In the genomic region with DNA sequence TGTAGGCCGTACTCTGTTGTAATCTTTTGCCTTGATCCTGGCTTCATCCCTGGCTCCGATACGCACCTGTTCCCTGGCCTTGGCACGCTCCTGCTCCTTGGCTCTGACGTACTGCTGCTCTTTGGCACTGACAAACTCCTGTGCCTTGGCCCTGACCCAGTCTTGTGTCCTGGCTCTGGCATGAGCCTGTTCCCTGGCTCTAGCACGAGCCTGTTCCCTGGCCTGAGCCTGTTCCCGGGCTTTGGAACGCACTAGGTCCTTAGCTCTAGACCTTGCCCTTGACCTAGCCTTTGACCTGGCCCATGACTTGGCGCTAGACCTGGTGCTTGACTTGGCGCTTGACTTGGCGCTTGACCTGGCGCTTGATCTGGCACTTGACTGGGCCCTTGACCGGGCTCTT, we compare ENCODE assay signal across 13 mouse cellular contexts. TPM values are rescaled to one million over a fixed set of nuclear protein-coding genes. Genes with fewer than 3 reads are reported as not detected.
DNase-seq lines count a peak whose midpoint lies in the region; ATAC-seq and TF ChIP-seq lines count a peak whose summit lies in the region.
"Had no signal": no experiment of that assay in that cellular context is flagged by ENCODE, and none has a peak within 500 bp of the region (broad histone marks: within the 10 kb centered on the region; RNA-seq: fewer than 3 reads in every experiment).

No protein-coding gene starts in this region.

- no peaks in the 10 kb centered on the region for H3K36me3 ChIP-seq in heart, embryonic 11.5 days (ENCODE audit: control insufficient read depth, insufficient read depth, low read length)
- H3K36me3 ChIP-seq in testis, adult 2 months (ENCODE audit: control insufficient read depth, insufficient read depth, low read length): no peaks in the 10 kb centered on the region

- H3K9ac ChIP-seq in heart, embryonic 11.5 days (ENCODE audit: low read depth, low read length): no peak overlapping the region
- H3K9ac ChIP-seq: hindbrain, embryonic 14.5 days; liver, embryonic 14.5 days had no signal

- no peak for ATAC-seq in heart, embryonic 11.5 days (replicated peaks; ENCODE audit: insufficient number of reproducible peaks, low FRiP score, low TSS enrichment)
- no peak for ATAC-seq in activated CD4-positive, CD25-positive, alpha-beta regulatory T cell, adult 4 months

- no peaks in the 10 kb centered on the region for H3K27me3 ChIP-seq in heart, embryonic 11.5 days (ENCODE audit: control insufficient read depth, insufficient read depth, low read length)
- no peaks in the 10 kb centered on the region for H3K27me3 ChIP-seq in testis, adult 2 months (ENCODE audit: control insufficient read depth, insufficient read depth, low read length)

- TF ChIP-seq CTCF in testis, adult 2 months (IDR thresholded peaks at IDR 0.05; ENCODE audit: control insufficient read depth, insufficient read depth, insufficient replicate concordance, low read depth, low read length): no peak

- H3K4me2 ChIP-seq in heart, embryonic 11.5 days: no peak overlapping the region
- H3K4me2 ChIP-seq: hindbrain, embryonic 14.5 days had no signal

- H3K4me1 ChIP-seq in heart, embryonic 11.5 days (ENCODE audit: control insufficient read depth, insufficient read depth, low read length): no peaks in the 10 kb centered on the region
- H3K4me1 ChIP-seq in testis, adult 2 months (ENCODE audit: control insufficient read depth, insufficient read depth, low read length): peaks cover 3% of the 10 kb centered on the region

- 88% methylated on average over 13 of the region's 13 CpGs for WGBS in heart, embryonic 11.5 days (ENCODE audit: insufficient replicate concordance)

- TF ChIP-seq POLR2A in testis, adult 2 months (IDR thresholded peaks at IDR 0.05; ENCODE audit: control insufficient read depth, low read depth, low read length): peak; percentile 64; the same call in 1 of the 2 replicates

- no peak overlapping the region for H3K27ac ChIP-seq in heart, embryonic 11.5 days (ENCODE audit: low read depth, low read length)
- H3K27ac ChIP-seq in testis, adult 2 months (ENCODE audit: control insufficient read depth, insufficient read depth, low read depth, low read length): peak overlapping the region; percentile 18; the same call in 1 of the 2 replicates
- H3K27ac ChIP-seq: hindbrain, embryonic 14.5 days; liver, embryonic 14.5 days had no signal

- peak; percentile 87 for DNase-seq in heart, adult 11 months
- no peak for DNase-seq in testis, postnatal 10 days (ENCODE audit: low spot score)
- peak; percentile 51 to 55 for DNase-seq in cerebellum, postnatal 36 days
- DNase-seq in retina, postnatal 1 day: no peak
- no peak for DNase-seq in thymus, adult 18-20 months
- DNase-seq: thymus, postnatal 14 days had no signal

- no peak overlapping the region for H3K4me3 ChIP-seq in heart, embryonic 11.5 days (ENCODE audit: low read depth, low read length)
- H3K4me3 ChIP-seq in testis, adult 2 months (ENCODE audit: control insufficient read depth, low read depth, low read length): peak overlapping the region; percentile 84
- H3K4me3 ChIP-seq: myocyte had no signal

- H3K9me3 ChIP-seq in heart, embryonic 11.5 days (replicated peaks; ENCODE audit: control insufficient read depth, low read length): no peaks in the 10 kb centered on the region

RNA-seq across cellular contexts. Expression of gene H1fnt, which starts 0.8 kb away (rescaled TPM):
- polyA plus RNA-seq in heart, embryonic 11.5 days (2014; fragmentation: Nextera tagmentation; extraction: Ambion mirVana): not detected in 2 replicates
- polyA plus RNA-seq in testis, adult 2 months (2012; rRNA removed): 627 and 718 TPM in 2 replicates
- polyA plus RNA-seq in activated CD4-positive, CD25-positive, alpha-beta regulatory T cell, adult 4 months (2017; shearing (Covaris generic)): not detected
- polyA plus RNA-seq: heart, embryonic 14.5 days; hindbrain, embryonic 14.5 days; liver, embryonic 14.5 days; myocyte had no signal

RNA-seq across cellular contexts. Expression of gene Olfr286, which starts 22.0 kb away (rescaled TPM):
- not detected in 2 replicates for polyA plus RNA-seq in heart, embryonic 11.5 days (2014; fragmentation: Nextera tagmentation; extraction: Ambion mirVana)
- polyA plus RNA-seq in testis, adult 2 months (2012; rRNA removed): not detected in 2 replicates
- not detected for polyA plus RNA-seq in activated CD4-positive, CD25-positive, alpha-beta regulatory T cell, adult 4 months (2017; shearing (Covaris generic))
- polyA plus RNA-seq: heart, embryonic 14.5 days; hindbrain, embryonic 14.5 days; liver, embryonic 14.5 days; myocyte had no signal

RNA-seq across cellular contexts. Expression of gene Olfr287, which starts 35.4 kb away (rescaled TPM):
- polyA plus RNA-seq in heart, embryonic 11.5 days (2014; fragmentation: Nextera tagmentation; extraction: Ambion mirVana): not detected in 2 replicates
- not detected in 2 replicates for polyA plus RNA-seq in testis, adult 2 months (2012; rRNA removed)
- not detected for polyA plus RNA-seq in activated CD4-positive, CD25-positive, alpha-beta regulatory T cell, adult 4 months (2017; shearing (Covaris generic))
- polyA plus RNA-seq: heart, embryonic 14.5 days; hindbrain, embryonic 14.5 days; liver, embryonic 14.5 days; myocyte had no signal

RNA-seq across cellular contexts. Expression of gene Gm44579, which starts 35.5 kb away (rescaled TPM):
- not detected in 2 replicates for polyA plus RNA-seq in heart, embryonic 11.5 days (2014; fragmentation: Nextera tagmentation; extraction: Ambion mirVana)
- not detected in 2 replicates for polyA plus RNA-seq in testis, adult 2 months (2012; rRNA removed)
- polyA plus RNA-seq in activated CD4-positive, CD25-positive, alpha-beta regulatory T cell, adult 4 months (2017; shearing (Covaris generic)): not detected
- polyA plus RNA-seq: heart, embryonic 14.5 days; hindbrain, embryonic 14.5 days; liver, embryonic 14.5 days; myocyte had no signal

RNA-seq across cellular contexts. Expression of gene Zfp641, which starts 39.7 kb away (rescaled TPM):
- polyA plus RNA-seq in heart, embryonic 11.5 days (2014; fragmentation: Nextera tagmentation; extraction: Ambion mirVana): 0.92 and 1.3 TPM in 2 replicates
- 0.65 and 0.81 TPM in 2 replicates for polyA plus RNA-seq in testis, adult 2 months (2012; rRNA removed)
- not detected for polyA plus RNA-seq in activated CD4-positive, CD25-positive, alpha-beta regulatory T cell, adult 4 months (2017; shearing (Covaris generic))
- polyA plus RNA-seq: myocyte had no signal

Comparison
In these comparisons a context has a peak if more than half of its experiments do, and no peak if none do; other contexts are left out.
1. DNase-seq: peak in heart, adult 11 months (single experiment) and cerebellum, postnatal 36 days (2 of 2); none in testis, postnatal 10 days (single experiment), retina, postnatal 1 day (single experiment) and thymus, adult 18-20 months (0 of 2).
2. RNA of gene H1fnt, which starts 0.8 kb away (polyA plus RNA-seq): 627 to 718 TPM in testis, adult 2 months; not detected in heart, embryonic 11.5 days and not detected in activated CD4-positive, CD25-positive, alpha-beta regulatory T cell, adult 4 months; every median in the first group is over 100 times any median in the second.